Mouse (Mus musculus) neural tube, embryonic 12.5 days (tissue): Measurements from ENCODE around the gene Enpp7. TPM values are rescaled to one million over a fixed set of nuclear protein-coding genes. Genes with fewer than 3 reads are reported as not detected.

Experiments
- ATAC-seq: fragments of 200-750 bp; cut with Nextera tagmentation; 2 replicates; pipeline ENCODE4 v1.8.0; 2017; ENCODE audit warnings: low read depth, mild to moderate bottlenecking, moderate TSS enrichment, moderate library complexity; ENCODE audit not compliant: low FRiP score
- H3K27ac ChIP-seq: fragments of 300-500 bp; sonication (generic); 2 replicates; pipeline ENCODE4 v1.5.1; 2016
- H3K27me3 ChIP-seq: fragments of 300-500 bp; sonication (generic); replicated peaks from 2 replicates; pipeline ENCODE4 v1.6.1; 2016; ENCODE audit warnings: mild to moderate bottlenecking
- H3K36me3 ChIP-seq: fragments of 300-500 bp; sonication (generic); 2 replicates; pipeline ENCODE4 v1.6.1; 2016; ENCODE audit warnings: mild to moderate bottlenecking
- H3K4me1 ChIP-seq: fragments of 300-500 bp; sonication (generic); 2 replicates; pipeline ENCODE4 v1.6.1; 2016
- H3K4me2 ChIP-seq: fragments of 300-500 bp; sonication (generic); replicated peaks from 2 replicates; pipeline ENCODE4 v1.6.1; 2016; ENCODE audit warnings: mild to moderate bottlenecking
- H3K4me3 ChIP-seq: fragments of 300-500 bp; sonication (generic); 2 replicates; pipeline ENCODE4 v1.5.1; 2016
- H3K9ac ChIP-seq: fragments of 300-500 bp; sonication (generic); 2 replicates; pipeline ENCODE4 v1.6.1; 2016; ENCODE audit warnings: mild to moderate bottlenecking
- H3K9me3 ChIP-seq: fragments of 300-500 bp; sonication (generic); 2 replicates; pipeline ENCODE4 v1.6.1; 2016; ENCODE audit warnings: mild to moderate bottlenecking
- WGBS: fragments of 180-500 bp; shearing (Covaris S2); methylation state at CpG from one replicate; pipeline ENCODE4 v1.1.7; 2016; 5-methylcytosine and 5-hydroxymethylcytosine counted together
- polyA plus RNA-seq: library from polyadenylated mRNA; unstranded; fragments of >200 nt; fragmentation: Nextera tagmentation; extraction: Ambion mirVana; gene quantifications from 2 replicates; pipeline ENCODE4 v1.2.1, GENCODE M21; 2016

Enpp7 gene
- polyA plus RNA-seq, 1 experiment from 2014 or later = not detected

GRCm38 (mm10) chr11:119022068-119022894, 34.3 kb downstream of the Enpp7 start:
- no peak for ATAC-seq
- H3K27ac ChIP-seq = peak overlapping the region; percentile 74; the same call in 1 of the 2 replicates
- H3K27me3 ChIP-seq = no peaks in the 10 kb centered on the region; the same call in 1 of the 2 replicates
- H3K36me3 ChIP-seq = peaks cover 19% of the 10 kb centered on the region
- H3K4me1 ChIP-seq = peaks cover 31% of the 10 kb centered on the region
- WGBS = 4% methylated on average over 42 of the region's 42 CpGs
- peak overlapping the region; percentile 88 for H3K4me3 ChIP-seq
- H3K9me3 ChIP-seq = no peaks in the 10 kb centered on the region
- peak overlapping the region; percentile 94 for H3K9ac ChIP-seq
- peak overlapping the region; percentile 86 for H3K4me2 ChIP-seq

DNA sequence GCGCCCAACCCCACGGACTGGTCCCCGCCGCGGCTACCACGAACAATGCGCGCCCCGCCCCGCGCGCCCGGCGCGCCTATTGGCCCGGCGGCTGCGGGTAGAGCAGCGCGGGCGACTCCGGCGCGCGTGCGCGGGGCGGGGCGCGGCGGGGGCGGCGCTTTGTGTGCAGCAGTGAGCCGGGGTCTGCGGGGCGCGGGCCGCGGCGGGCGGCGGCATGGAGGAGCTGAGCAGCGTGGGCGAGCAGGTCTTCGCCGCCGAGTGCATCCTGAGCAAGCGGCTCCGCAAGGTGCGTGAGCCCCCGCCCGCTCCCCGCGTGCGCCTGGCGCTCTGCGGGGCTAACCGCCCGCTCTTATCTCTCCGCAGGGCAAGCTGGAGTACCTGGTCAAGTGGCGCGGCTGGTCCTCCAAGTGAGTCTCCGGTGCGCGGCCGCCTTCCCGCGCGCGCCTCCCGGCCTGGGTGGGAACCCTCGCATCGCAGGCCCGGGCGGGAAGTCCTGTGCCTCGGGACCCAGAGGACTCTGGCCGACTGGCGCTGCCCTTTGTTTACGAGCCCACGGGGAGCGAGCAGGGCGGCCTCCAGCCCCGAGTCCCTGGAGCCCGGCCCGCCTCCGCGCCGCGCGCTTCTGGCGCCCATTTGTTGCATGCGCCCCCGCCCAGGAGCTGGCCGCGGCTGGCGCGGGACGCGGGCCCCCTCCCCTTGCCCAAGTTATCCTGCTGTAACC, 35.1 kb downstream of the Enpp7 start, which contains the start of gene Cbx2:
Gene Cbx2, plus strand, starts transcription at position 68 of the 721 bp plus-strand sequence.
- ATAC-seq = peak; percentile 94
- Histone ChIP-seq H3K36me3 (peaks cover 27% of the 10 kb centered on the region), H3K27me3 (no peaks in the 10 kb centered on the region; the same call in 1 of the 2 replicates), H3K27ac (peak within 1 kb of the TSS; percentile 74), H3K4me1 (peaks cover 31% of the 10 kb centered on the region), H3K9ac (peak within 1 kb of the TSS; percentile 94), H3K4me2 (peak within 1 kb of the TSS; percentile 86), H3K4me3 (peak within 1 kb of the TSS; percentile 88), H3K9me3 (no peaks in the 10 kb centered on the region)
- under 1% methylated on average over 88 of the region's 99 CpGs for WGBS

DNA sequence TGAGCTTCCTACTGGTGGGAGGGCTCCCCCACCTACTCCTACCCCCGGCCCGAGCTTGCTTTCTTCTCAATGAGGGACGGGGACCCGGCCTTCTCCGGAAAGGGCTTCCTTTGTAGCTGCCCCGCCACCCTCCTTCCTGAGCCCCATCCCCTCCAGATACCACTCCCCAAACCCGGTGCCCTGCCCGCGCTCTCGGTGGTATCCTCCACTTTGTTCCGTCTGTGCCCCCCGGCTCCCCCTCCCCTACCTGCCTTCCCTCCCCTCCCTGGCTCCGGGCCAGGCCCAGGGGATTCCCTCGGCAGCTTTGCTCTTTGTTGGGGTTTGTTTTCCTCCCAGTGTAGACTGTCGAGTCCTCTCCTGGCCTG, 35.6 kb downstream of the Enpp7 start:
- ATAC-seq = peak; percentile 22

GRCm38 (mm10) chr11:119024260-119024659, 36.3 kb downstream of the Enpp7 start:
- Histone ChIP-seq H3K9me3 (no peaks in the 10 kb centered on the region), H3K27ac (no peak overlapping the region), H3K27me3 (no peaks in the 10 kb centered on the region; the same call in 1 of the 2 replicates), H3K9ac (peak overlapping the region; percentile 94), H3K4me3 (peak overlapping the region; percentile 88), H3K4me1 (peaks cover 34% of the 10 kb centered on the region), H3K4me2 (peak overlapping the region; percentile 86), H3K36me3 (peaks cover 39% of the 10 kb centered on the region)
- 8% methylated on average over 7 of the region's 7 CpGs for WGBS
- no peak for ATAC-seq

More for the DNA sequence above, 35.6 kb downstream of the Enpp7 start:
- H3K4me2 ChIP-seq = peak overlapping the region; percentile 86
- 2% methylated on average over 15 of the region's 15 CpGs for WGBS
- peak overlapping the region; percentile 88 for H3K4me3 ChIP-seq
- H3K4me1 ChIP-seq = peaks cover 32% of the 10 kb centered on the region
- H3K36me3 ChIP-seq = peaks cover 32% of the 10 kb centered on the region
- no peaks in the 10 kb centered on the region; the same call in 1 of the 2 replicates for H3K27me3 ChIP-seq
- H3K9me3 ChIP-seq = no peaks in the 10 kb centered on the region
- H3K9ac ChIP-seq = peak overlapping the region; percentile 94
- peak overlapping the region; percentile 74 for H3K27ac ChIP-seq

GRCm38 (mm10) chr11:119026203-119026602, 38.2 kb downstream of the Enpp7 start:
- Histone ChIP-seq H3K27me3 (no peaks in the 10 kb centered on the region; the same call in 1 of the 2 replicates), H3K4me2 (peak overlapping the region; percentile 86), H3K36me3 (peaks cover 57% of the 10 kb centered on the region), H3K4me3 (no peak overlapping the region), H3K9ac (peak overlapping the region; percentile 39), H3K27ac (no peak overlapping the region), H3K9me3 (no peaks in the 10 kb centered on the region), H3K4me1 (peaks cover 34% of the 10 kb centered on the region)
- WGBS = 72% methylated on average over 12 of the region's 12 CpGs
- no peak for ATAC-seq

- 1% methylated on average over 26 of the region's 26 CpGs for WGBS
These were observed 46.0 kb downstream of the Enpp7 start for GRCm38 (mm10) chr11:119033874-119034558.

GRCm38 (mm10) chr11:119034635-119035034, 46.6 kb downstream of the Enpp7 start:
- Histone ChIP-seq H3K4me3 (no peak overlapping the region; the same call in 1 of the 2 replicates), H3K36me3 (peaks cover 25% of the 10 kb centered on the region), H3K9ac (no peak overlapping the region), H3K27me3 (peaks cover 48% of the 10 kb centered on the region), H3K27ac (no peak overlapping the region), H3K9me3 (no peaks in the 10 kb centered on the region), H3K4me2 (peak overlapping the region; percentile 53), H3K4me1 (peaks cover 53% of the 10 kb centered on the region)
- WGBS = 1% methylated on average over 19 of the region's 19 CpGs
- ATAC-seq = no peak

More at GRCm38 (mm10) chr11:119033874-119034558, 46.0 kb downstream of the Enpp7 start:
- Histone ChIP-seq H3K4me2 (peak overlapping the region; percentile 53), H3K27me3 (peaks cover 42% of the 10 kb centered on the region), H3K27ac (no peak overlapping the region), H3K9ac (no peak overlapping the region), H3K9me3 (no peaks in the 10 kb centered on the region), H3K4me1 (peaks cover 47% of the 10 kb centered on the region), H3K36me3 (peaks cover 26% of the 10 kb centered on the region), H3K4me3 (no peak overlapping the region)
- peak; percentile 18; the same call in 1 of the 2 replicates for ATAC-seq

GRCm38 (mm10) chr11:119035094-119035685, 47.2 kb downstream of the Enpp7 start:
- no peaks in the 10 kb centered on the region for H3K9me3 ChIP-seq
- H3K9ac ChIP-seq = no peak overlapping the region
- H3K27me3 ChIP-seq = peaks cover 50% of the 10 kb centered on the region
- H3K36me3 ChIP-seq = peaks cover 20% of the 10 kb centered on the region
- H3K4me2 ChIP-seq = peak overlapping the region; percentile 21; the same call in 1 of the 2 replicates
- WGBS = under 1% methylated on average over 21 of the region's 21 CpGs
- H3K4me3 ChIP-seq = peak overlapping the region; percentile 0; the same call in 1 of the 2 replicates
- H3K27ac ChIP-seq = no peak overlapping the region
- no peak for ATAC-seq
- H3K4me1 ChIP-seq = peaks cover 59% of the 10 kb centered on the region

- H3K27ac ChIP-seq = no peak overlapping the region
- H3K9me3 ChIP-seq = no peaks in the 10 kb centered on the region
- H3K4me2 ChIP-seq = peak overlapping the region; percentile 21; the same call in 1 of the 2 replicates
- peaks cover 50% of the 10 kb centered on the region for H3K27me3 ChIP-seq
- H3K36me3 ChIP-seq = peaks cover 14% of the 10 kb centered on the region
- H3K4me1 ChIP-seq = peaks cover 62% of the 10 kb centered on the region
- under 1% methylated on average over 21 of the region's 21 CpGs for WGBS
- no peak overlapping the region for H3K9ac ChIP-seq
- no peak for ATAC-seq
- H3K4me3 ChIP-seq = 0 out of 2 replicates have a peak overlapping the region, but pooled peaks have one; percentile 0
These were observed 47.7 kb downstream of the Enpp7 start for GRCm38 (mm10) chr11:119035686-119036165.

- Histone ChIP-seq H3K4me3 (no peak overlapping the region), H3K36me3 (peaks cover 11% of the 10 kb centered on the region; the same call in 1 of the 2 replicates), H3K9me3 (no peaks in the 10 kb centered on the region), H3K27me3 (peaks cover 50% of the 10 kb centered on the region), H3K27ac (no peak overlapping the region), H3K4me1 (peaks cover 66% of the 10 kb centered on the region), H3K9ac (no peak overlapping the region), H3K4me2 (peak overlapping the region; percentile 83)
- ATAC-seq = no peak
- 1% methylated on average over 15 of the region's 15 CpGs for WGBS
These were observed 48.5 kb downstream of the Enpp7 start for GRCm38 (mm10) chr11:119036447-119036846.
